Mouse (Mus musculus) cerebellum, adult 11 months (tissue): Measurements from ENCODE around the gene 9030612E09Rik.

Source experiments
- DNase-seq: peaks from one replicate; pipeline ENCODE4 v3.0.0; 2022

Gene 9030612E09Rik

DNA sequence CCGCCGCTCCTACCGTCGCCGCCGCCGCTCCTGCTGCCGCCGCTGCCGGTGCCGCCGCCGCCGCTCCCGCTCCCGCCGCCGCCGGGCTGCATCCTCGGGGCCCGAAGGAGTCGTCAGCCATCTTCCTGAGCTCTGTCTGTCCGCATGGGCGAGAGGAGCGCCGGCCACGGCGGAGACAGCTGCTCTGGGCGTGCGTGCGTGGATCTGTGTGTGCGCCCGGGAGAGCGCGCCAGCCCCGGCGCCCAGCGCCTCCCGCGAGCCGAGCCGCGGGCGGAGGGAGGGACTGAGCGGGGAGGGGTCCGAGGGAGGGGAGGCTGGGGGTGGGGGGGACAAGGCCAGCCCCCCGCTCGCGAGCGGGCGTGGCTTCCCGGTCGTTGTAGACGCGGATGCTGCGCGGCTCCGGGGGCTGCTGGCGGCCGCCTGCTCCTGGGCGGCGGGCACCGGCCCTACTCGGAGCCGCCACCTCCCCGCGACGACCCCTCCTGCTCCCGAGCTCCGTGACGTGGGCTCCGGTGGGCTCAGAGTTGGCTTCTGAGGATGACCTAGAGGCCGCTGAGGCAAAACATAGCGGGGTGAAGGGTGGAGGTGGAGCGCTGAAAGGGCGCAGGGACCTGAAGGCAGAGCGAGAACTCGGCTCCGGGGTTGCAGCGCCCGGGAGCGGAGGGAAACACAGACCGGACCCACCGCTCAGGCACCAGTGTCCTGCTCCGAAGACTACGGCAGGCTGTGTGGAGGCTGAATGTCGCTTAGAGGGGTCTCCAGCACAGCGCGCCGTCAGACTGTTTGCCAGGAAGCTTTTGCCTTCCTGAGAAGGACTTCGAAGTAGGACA is at the start of gene 9030612E09Rik, which contains the start of gene Sobp:
Gene 9030612E09Rik, plus strand, starts transcription at position 379 of the 830 bp plus-strand sequence.
Gene Sobp, minus strand, starts transcription at position 205 of the 830 bp plus-strand sequence.
- DNase-seq = peak; percentile 78

DNA sequence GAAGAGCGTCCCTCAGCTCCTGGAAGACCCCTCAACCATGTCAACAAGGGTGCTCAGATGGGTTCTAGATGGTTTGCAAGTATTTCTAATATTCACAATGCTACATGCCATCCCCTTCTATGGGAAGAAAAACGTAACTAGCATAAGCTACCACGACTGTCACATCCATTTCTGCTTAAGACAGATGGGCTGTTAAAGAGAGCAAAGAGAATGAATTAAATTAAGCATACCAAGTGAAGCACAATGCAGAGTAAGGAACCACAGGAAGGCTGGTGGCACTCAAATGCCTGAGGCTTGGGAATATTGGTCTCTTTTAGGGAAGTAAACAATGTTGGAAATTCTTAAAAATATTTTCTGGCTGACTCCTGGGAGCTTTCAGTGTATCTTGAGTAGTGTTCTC is 45.8 kb upstream of the 9030612E09Rik start:
- DNase-seq = no peak

- no peak for DNase-seq
Measured at GRCm38 (mm10) chr10:43134027-43134426, 40.5 kb upstream of the 9030612E09Rik start.

- no peak for DNase-seq
Measured at GRCm38 (mm10) chr10:43143173-43143572, 31.3 kb upstream of the 9030612E09Rik start.

DNA sequence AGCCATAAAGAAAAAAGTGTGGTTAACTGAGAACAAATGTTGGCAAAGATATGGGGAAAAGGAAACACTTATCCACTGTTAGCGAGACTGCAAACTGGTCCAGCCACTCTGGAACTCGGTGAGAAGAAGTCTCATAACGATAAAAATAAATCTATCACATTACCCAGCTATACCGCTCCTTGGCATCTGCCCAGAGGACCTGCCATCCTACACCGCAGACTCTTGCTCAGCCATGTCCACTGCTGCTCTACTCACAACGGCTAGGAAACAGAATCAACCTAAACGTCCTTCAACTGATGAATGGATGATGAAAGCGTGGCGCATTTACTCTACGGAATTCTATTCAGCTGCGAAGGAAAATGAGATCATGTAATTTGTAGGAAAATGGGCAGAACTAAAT is 26.0 kb upstream of the 9030612E09Rik start:
- no peak for DNase-seq

- no peak for DNase-seq
Measured at GRCm38 (mm10) chr10:43152643-43153042, 21.9 kb upstream of the 9030612E09Rik start.

DNA sequence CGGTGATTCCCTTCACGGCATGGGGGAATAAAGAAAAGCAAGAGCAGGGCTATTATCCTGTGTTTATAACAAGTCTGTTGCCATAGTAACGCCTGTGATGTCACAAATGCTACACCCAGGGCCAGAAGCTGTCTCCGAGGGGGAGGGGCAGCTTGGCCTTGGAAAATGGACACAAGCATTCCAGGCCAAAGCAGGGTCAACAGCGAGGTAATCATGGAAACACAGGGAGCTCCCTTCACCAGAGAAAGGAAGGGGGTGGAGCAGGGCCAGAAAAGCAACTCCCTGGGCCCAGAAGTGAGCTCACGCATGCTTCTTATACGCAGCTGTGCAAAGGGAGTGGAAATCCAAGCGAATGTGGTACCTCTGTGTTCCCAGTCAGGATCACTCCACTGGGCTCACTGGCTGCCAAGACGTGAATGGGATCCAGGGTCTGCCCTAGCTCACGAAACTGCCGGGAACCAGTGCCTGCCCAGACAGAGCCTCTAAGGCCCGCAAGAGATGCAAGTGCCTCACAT is 19.4 kb upstream of the 9030612E09Rik start:
- DNase-seq = no peak

- DNase-seq = no peak
Measured at GRCm38 (mm10) chr10:43158917-43159316, 15.6 kb upstream of the 9030612E09Rik start.

GRCm38 (mm10) chr10:43159333-43159732 is 15.2 kb upstream of the 9030612E09Rik start:
- DNase-seq = no peak

- no peak for DNase-seq
Measured at GRCm38 (mm10) chr10:43162318-43162717, 12.2 kb upstream of the 9030612E09Rik start.

DNA sequence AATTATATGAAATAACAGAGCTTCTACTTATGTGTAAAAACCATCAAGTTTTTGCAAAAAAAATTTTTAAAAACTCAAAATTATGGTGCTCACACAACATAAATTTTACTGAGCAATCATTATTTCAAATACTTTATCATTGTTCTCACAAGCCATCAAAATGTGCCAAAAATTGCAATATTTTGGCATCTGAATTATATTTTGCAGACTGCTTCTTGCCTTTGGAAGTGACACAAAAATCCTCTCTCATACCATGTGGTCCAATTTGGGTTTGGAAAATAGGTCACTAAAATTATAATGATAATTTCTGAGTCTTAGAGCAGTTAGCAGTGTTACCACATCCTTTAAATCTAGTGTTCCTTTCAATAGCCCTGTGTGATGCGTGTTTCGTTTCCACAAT is 10.1 kb upstream of the 9030612E09Rik start:
- DNase-seq = no peak

GRCm38 (mm10) chr10:43166146-43166545 is 8.4 kb upstream of the 9030612E09Rik start:
- no peak for DNase-seq

GRCm38 (mm10) chr10:43166817-43167216 is 7.7 kb upstream of the 9030612E09Rik start:
- DNase-seq = no peak

GRCm38 (mm10) chr10:43168847-43169246 is 5.7 kb upstream of the 9030612E09Rik start:
- DNase-seq = no peak

DNA sequence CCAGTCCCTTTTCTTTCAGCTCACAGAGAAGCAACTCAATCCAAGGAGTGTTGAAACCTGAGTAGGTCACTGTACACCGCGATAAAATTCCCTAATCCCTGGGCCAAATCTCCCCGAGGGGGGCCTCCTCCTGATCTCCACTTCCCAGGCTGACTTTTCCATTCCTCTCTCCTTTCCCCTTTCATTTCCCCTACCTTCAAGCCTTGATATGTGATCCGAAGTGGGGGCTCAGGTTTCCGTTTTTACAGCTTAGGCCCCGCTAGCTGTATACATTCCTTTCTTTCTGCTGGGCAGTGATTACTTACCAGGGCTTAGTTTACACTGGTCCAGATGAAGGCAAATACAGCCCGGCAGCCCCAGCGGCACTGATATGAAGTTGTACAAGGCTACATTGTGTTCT is 3.4 kb upstream of the 9030612E09Rik start:
- no peak for DNase-seq

GRCm38 (mm10) chr10:43172066-43172465 is 2.4 kb upstream of the 9030612E09Rik start:
- no peak for DNase-seq

GRCm38 (mm10) chr10:43172554-43172953 is 1.9 kb upstream of the 9030612E09Rik start:
- no peak for DNase-seq

DNA sequence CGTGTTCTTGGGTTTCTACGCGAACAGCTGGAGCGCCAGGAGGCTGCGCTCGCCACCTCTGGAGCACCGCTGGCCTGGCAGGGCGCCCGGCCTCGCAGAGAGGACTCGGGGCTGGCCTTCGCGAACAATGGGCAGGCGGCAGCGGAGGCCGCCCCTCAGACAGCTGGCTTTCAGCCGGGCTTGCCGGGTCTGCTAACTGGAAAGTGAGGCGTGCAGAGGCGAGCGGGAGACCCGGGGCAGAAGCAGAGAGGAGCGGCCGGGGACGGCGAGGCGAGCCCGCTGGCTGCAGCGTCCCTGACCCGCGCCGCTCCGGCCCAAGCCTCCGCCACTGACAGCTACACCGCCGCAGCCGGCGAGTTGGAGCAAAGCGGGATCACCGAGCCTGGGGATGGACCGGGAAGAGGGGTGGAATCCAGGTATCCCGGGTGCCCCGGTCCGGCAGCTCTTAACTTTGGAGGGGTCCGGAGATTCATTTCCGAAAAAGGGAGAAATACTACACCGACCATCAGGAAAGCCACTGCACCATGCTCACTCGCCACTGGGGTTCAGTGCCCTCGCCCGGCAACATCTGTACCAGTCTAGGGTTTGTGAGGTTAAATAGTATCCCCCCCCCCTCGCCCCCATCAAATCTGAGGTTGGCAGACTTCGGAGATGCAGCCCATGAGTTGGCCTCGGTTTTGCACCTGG is 1.2 kb upstream of the 9030612E09Rik start:
- DNase-seq = peak; percentile 44

GRCm38 (mm10) chr10:43173828-43174325 is 627 bp upstream of the 9030612E09Rik start:
- DNase-seq = no peak

DNA sequence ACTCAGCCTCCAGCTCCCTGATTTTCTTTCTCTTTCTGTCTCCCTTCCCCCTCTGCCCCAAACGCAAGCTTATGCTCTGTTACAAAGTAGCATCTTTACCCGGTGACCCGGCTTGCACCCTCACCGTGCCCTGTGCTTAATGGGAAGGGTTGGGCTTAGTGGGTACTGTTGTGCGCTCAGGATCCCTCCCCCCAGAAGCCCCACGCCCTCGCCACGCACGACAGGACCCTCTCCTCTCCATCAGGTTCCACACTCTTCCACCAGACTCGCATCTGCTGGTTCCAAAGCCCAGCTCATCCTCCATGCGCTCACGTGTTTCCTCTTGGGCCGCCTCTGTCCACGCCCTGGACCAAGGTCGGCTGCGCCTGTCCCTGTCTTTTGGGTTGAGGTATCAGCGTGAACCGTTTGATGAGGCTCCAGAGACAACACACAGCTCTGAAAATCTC is 675 bp downstream of the 9030612E09Rik start:
- DNase-seq = peak; percentile 56

DNA sequence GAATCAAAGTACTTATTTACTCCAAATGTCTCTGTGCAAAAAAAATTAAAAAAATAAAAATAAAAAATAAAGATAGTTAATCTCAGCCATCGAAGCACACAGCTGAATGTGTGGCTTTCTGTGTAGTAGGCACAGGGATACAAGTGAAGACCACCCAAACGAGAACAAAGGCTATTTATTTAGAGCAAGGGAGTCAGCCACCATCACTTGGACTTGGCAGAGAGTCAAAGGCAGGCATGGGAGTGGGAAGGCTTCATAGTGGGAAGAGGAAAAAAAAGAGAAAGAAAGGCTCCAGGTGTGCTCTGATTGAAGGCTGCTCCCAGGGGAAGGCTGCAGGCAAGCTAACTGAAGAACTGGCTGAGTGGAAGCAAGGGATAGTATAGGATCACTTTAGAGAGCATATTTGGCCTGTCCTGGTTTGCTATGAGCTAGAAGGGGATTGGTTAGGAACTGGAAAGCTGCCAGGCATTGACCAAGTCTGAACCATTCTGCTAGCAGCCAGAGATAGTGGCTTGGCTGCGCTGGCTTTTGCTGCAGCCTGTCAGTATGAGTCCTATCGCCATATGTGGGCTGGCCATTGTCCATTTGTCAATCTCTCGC is 5.9 kb downstream of the 9030612E09Rik start:
- DNase-seq = no peak

DNA sequence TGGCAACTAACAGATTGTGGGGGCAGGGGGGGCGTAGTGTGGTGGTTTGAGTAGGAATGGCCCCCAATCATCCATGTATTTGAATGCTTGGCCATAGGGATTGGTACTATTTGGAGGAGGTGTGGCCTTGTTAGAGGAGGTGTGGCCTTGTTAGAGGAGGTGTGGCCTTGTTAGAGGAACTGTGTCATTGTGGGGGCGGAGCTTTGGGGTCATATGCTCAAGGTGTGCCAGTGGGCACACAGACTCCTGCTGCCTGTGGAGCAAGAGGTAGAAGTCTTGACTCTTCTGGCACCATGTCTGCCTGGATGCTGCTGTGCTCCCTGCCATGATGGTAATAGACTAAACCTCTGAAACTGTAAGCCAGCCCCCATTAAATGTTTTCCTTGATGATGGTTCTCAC is 25.7 kb downstream of the 9030612E09Rik start:
- DNase-seq = no peak

GRCm38 (mm10) chr10:43203865-43204264 is 29.4 kb downstream of the 9030612E09Rik start:
- no peak for DNase-seq
